Mouse (Mus musculus): ENCODE measurements around the gene Nsd1. TPM values are rescaled to one million over a fixed set of nuclear protein-coding genes. Genes with fewer than 3 reads are reported as not detected.

Gene Nsd1
- polyA plus RNA-seq, 1 experiment from 2014 or later: 67.4 TPM

DNA sequence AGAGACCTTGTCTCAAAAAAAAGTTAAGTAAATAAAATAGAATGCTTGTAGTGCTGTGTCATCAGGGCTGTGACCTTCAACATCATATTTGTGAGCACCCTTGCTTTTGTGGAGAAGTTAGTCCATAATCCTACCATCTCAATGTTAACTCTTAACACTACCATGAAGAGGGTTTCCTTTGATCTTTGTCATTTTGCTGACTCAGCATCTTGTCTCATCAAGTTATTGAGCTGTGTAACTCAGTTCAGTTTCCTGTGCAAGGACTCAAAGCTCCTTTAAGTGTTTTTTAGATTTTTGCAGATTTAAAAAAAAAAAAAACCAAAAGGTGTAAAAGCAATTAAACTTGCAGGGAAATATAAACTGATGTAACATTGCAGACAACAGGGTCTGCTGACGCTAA is 87.2 kb downstream of the Nsd1 start:
- peaks cover 6% of the 10 kb centered on the region for H3K36me3 ChIP-seq (replicated peaks; ENCODE audit: control insufficient read depth, insufficient read depth, low read depth, low read length)
- H3K27ac ChIP-seq (replicated peaks; ENCODE audit: low read depth, low read length): no peak overlapping the region
- WGBS: 96% methylated on average over 1 of the region's 1 CpGs
- no peak overlapping the region for H3K9ac ChIP-seq (replicated peaks; ENCODE audit: low read length)
- DNase-seq (ENCODE audit: low spot score) (no peak), ATAC-seq (replicated peaks; ENCODE audit: insufficient number of reproducible peaks, low FRiP score, low TSS enrichment, low read depth) (no peak)
- no peaks in the 10 kb centered on the region for H3K27me3 ChIP-seq (ENCODE audit: control insufficient read depth, insufficient read depth, low read length)
- H3K4me1 ChIP-seq (ENCODE audit: control insufficient read depth, insufficient read depth, low read length): no peaks in the 10 kb centered on the region
- no peaks in the 10 kb centered on the region for H3K9me3 ChIP-seq (replicated peaks; ENCODE audit: control insufficient read depth, low read length)
- H3K4me3 ChIP-seq (ENCODE audit: low read depth, low read length): no peak overlapping the region
- H3K4me2 ChIP-seq (ENCODE audit: low read depth, low read length): no peak overlapping the region

DNA sequence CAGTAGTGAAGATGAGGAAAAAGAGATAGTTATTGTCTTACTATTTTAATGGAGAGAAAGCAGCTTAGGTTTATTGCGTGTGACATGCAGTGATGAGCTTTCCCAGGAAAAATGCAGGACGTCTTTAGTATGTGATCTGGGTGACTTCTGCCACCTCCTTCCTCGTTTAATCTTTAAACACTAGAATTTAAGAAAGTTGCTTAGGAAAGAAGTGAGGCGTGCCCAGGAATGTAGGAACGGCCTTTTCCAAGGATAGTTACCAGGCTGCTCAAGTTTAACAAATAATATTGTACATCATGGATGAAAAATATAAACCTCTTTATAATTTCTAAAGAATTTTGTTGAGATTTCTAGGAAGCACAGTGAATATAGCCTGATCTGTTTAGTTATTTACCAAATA is 91.3 kb downstream of the Nsd1 start:
- H3K4me2 ChIP-seq (ENCODE audit: low read depth, low read length): no peak overlapping the region
- ATAC-seq (replicated peaks; ENCODE audit: insufficient number of reproducible peaks, low FRiP score, low TSS enrichment, low read depth) (no peak), DNase-seq (ENCODE audit: low spot score) (no peak)
- no peak overlapping the region for H3K9ac ChIP-seq (replicated peaks; ENCODE audit: low read length)
- H3K27ac ChIP-seq (replicated peaks; ENCODE audit: low read depth, low read length): no peak overlapping the region
- H3K4me1 ChIP-seq (ENCODE audit: control insufficient read depth, insufficient read depth, low read length): no peaks in the 10 kb centered on the region
- WGBS: 93% methylated on average over 5 of the region's 5 CpGs
- peaks cover 10% of the 10 kb centered on the region for H3K36me3 ChIP-seq (replicated peaks; ENCODE audit: control insufficient read depth, insufficient read depth, low read depth, low read length)
- no peaks in the 10 kb centered on the region for H3K9me3 ChIP-seq (replicated peaks; ENCODE audit: control insufficient read depth, low read length)
- no peaks in the 10 kb centered on the region for H3K27me3 ChIP-seq (ENCODE audit: control insufficient read depth, insufficient read depth, low read length)
- H3K4me3 ChIP-seq (ENCODE audit: low read depth, low read length): no peak overlapping the region

DNA sequence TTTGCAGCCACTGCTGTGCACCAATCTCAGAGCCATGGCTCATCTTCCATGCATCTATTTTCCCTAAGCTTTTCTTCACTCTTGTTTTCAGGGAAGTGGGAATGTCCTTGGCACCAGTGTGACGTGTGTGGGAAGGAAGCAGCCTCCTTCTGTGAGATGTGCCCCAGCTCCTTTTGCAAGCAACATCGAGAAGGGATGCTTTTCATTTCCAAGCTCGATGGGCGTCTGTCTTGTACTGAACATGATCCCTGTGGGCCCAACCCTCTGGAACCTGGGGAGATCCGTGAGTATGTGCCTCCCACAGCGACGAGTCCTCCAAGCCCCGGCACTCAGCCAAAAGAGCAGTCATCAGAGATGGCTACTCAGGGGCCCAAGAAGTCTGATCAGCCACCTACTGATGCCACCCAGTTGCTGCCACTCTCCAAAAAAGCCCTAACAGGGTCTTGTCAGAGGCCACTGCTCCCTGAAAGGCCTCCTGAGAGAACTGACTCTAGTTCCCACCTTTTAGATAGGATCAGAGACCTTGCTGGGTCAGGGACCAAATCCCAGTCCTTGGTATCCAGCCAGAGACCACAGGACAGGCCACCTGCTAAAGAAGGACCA is 102.5 kb downstream of the Nsd1 start:
- Histone ChIP-seq H3K27me3 (ENCODE audit: control insufficient read depth, insufficient read depth, low read length) (no peaks in the 10 kb centered on the region), H3K36me3 (replicated peaks; ENCODE audit: control insufficient read depth, insufficient read depth, low read depth, low read length) (peaks cover 30% of the 10 kb centered on the region), H3K4me2 (ENCODE audit: low read depth, low read length) (no peak overlapping the region), H3K4me3 (ENCODE audit: low read depth, low read length) (no peak overlapping the region), H3K4me1 (ENCODE audit: control insufficient read depth, insufficient read depth, low read length) (no peaks in the 10 kb centered on the region), H3K9ac (replicated peaks; ENCODE audit: low read length) (no peak overlapping the region), H3K9me3 (replicated peaks; ENCODE audit: control insufficient read depth, low read length) (no peaks in the 10 kb centered on the region), H3K27ac (replicated peaks; ENCODE audit: low read depth, low read length) (no peak overlapping the region)
- no peak for ATAC-seq (replicated peaks; ENCODE audit: insufficient number of reproducible peaks, low FRiP score, low TSS enrichment, low read depth)
- 93% methylated on average over 8 of the region's 8 CpGs for WGBS
- DNase-seq (ENCODE audit: low spot score): no peak

DNA sequence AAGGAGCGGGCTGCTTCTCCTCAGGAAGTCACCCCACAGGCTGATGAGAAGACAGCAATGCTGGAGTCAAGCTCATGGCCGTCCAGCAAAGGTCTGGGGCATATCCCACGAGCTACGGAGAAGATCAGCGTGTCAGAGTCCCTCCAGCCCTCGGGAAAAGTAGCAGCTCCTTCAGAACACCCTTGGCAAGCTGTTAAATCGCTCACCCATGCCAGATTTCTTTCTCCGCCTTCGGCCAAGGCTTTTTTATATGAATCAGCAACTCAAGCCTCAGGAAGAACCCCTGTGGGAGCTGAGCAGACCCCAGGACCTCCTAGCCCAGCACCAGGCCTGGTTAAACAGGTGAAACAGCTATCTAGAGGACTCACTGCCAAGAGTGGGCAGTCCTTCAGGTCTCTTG is 103.5 kb downstream of the Nsd1 start:
- H3K9ac ChIP-seq (replicated peaks; ENCODE audit: low read length): no peak overlapping the region
- no peak overlapping the region for H3K4me2 ChIP-seq (ENCODE audit: low read depth, low read length)
- ATAC-seq (replicated peaks; ENCODE audit: insufficient number of reproducible peaks, low FRiP score, low TSS enrichment, low read depth) (no peak), DNase-seq (ENCODE audit: low spot score) (no peak)
- H3K4me3 ChIP-seq (ENCODE audit: low read depth, low read length): no peak overlapping the region
- WGBS: 86% methylated on average over 9 of the region's 9 CpGs
- H3K4me1 ChIP-seq (ENCODE audit: control insufficient read depth, insufficient read depth, low read length): no peaks in the 10 kb centered on the region
- peaks cover 26% of the 10 kb centered on the region for H3K36me3 ChIP-seq (replicated peaks; ENCODE audit: control insufficient read depth, insufficient read depth, low read depth, low read length)
- H3K27ac ChIP-seq (replicated peaks; ENCODE audit: low read depth, low read length): no peak overlapping the region
- H3K27me3 ChIP-seq (ENCODE audit: control insufficient read depth, insufficient read depth, low read length): no peaks in the 10 kb centered on the region
- H3K9me3 ChIP-seq (replicated peaks; ENCODE audit: control insufficient read depth, low read length): no peaks in the 10 kb centered on the region

GRCm38 (mm10) chr13:55314891-55315412 is 105.4 kb downstream of the Nsd1 start:
- peaks cover 26% of the 10 kb centered on the region for H3K36me3 ChIP-seq (replicated peaks; ENCODE audit: control insufficient read depth, insufficient read depth, low read depth, low read length)
- DNase-seq (ENCODE audit: low spot score) (no peak), ATAC-seq (replicated peaks; ENCODE audit: insufficient number of reproducible peaks, low FRiP score, low TSS enrichment, low read depth) (no peak)
- no peak overlapping the region for H3K4me3 ChIP-seq (ENCODE audit: low read depth, low read length)
- no peaks in the 10 kb centered on the region for H3K4me1 ChIP-seq (ENCODE audit: control insufficient read depth, insufficient read depth, low read length)
- no peak overlapping the region for H3K27ac ChIP-seq (replicated peaks; ENCODE audit: low read depth, low read length)
- WGBS: 87% methylated on average over 2 of the region's 2 CpGs
- no peaks in the 10 kb centered on the region for H3K27me3 ChIP-seq (ENCODE audit: control insufficient read depth, insufficient read depth, low read length)
- H3K4me2 ChIP-seq (ENCODE audit: low read depth, low read length): no peak overlapping the region
- H3K9ac ChIP-seq (replicated peaks; ENCODE audit: low read length): no peak overlapping the region
- no peaks in the 10 kb centered on the region for H3K9me3 ChIP-seq (replicated peaks; ENCODE audit: control insufficient read depth, low read length)

DNA sequence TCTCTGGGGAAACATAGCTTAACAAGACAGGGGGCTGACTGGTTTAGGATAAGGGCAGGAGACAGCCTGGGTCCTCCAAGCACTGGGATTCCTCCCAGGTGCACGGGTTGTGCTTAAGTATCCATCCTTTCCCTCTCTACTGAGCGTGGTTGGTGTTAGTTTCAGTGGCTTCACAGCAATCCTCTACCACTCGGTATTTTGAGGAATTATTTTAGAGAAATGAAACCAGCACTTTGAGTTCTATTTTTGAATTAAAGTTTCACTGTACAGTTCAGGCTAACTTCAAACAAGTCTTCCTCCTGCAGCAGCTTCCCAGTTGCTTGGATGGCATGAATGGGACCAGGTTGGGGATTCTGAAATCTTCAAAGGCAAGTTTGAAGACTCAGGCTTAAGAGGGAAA is 108.8 kb downstream of the Nsd1 start:
- no peaks in the 10 kb centered on the region for H3K27me3 ChIP-seq (ENCODE audit: control insufficient read depth, insufficient read depth, low read length)
- 80% methylated on average over 3 of the region's 3 CpGs for WGBS
- DNase-seq (ENCODE audit: low spot score): no peak
- no peaks in the 10 kb centered on the region for H3K4me1 ChIP-seq (ENCODE audit: control insufficient read depth, insufficient read depth, low read length)
- no peaks in the 10 kb centered on the region for H3K9me3 ChIP-seq (replicated peaks; ENCODE audit: control insufficient read depth, low read length)
- H3K36me3 ChIP-seq (replicated peaks; ENCODE audit: control insufficient read depth, insufficient read depth, low read depth, low read length): peaks cover 10% of the 10 kb centered on the region
- H3K4me2 ChIP-seq (ENCODE audit: low read depth, low read length): no peak overlapping the region
- H3K27ac ChIP-seq (replicated peaks; ENCODE audit: low read depth, low read length): no peak overlapping the region
- no peak overlapping the region for H3K4me3 ChIP-seq (ENCODE audit: low read depth, low read length)
- H3K9ac ChIP-seq (replicated peaks; ENCODE audit: low read length): no peak overlapping the region
- no peak for ATAC-seq (replicated peaks; ENCODE audit: insufficient number of reproducible peaks, low FRiP score, low TSS enrichment, low read depth)

GRCm38 (mm10) chr13:55319931-55320533 is 110.5 kb downstream of the Nsd1 start, which contains the start of gene Prelid1:
TSS of gene Prelid1 (plus strand) at chr13:55320500.
- 85% methylated on average over 4 of the region's 4 CpGs for WGBS

GRCm38 (mm10) chr13:55321434-55322129 is 112.0 kb downstream of the Nsd1 start, which contains the start of gene Rab24:
TSS of gene Rab24 (minus strand) at chr13:55321946.
- Histone ChIP-seq H3K27ac (replicated peaks; ENCODE audit: low read depth, low read length) (peak within 1 kb of the TSS; percentile 54; the same call in 1 of the 2 replicates), H3K9me3 (replicated peaks; ENCODE audit: control insufficient read depth, low read length) (no peaks in the 10 kb centered on the region), H3K4me1 (ENCODE audit: control insufficient read depth, insufficient read depth, low read length) (no peaks in the 10 kb centered on the region), H3K27me3 (ENCODE audit: control insufficient read depth, insufficient read depth, low read length) (no peaks in the 10 kb centered on the region), H3K4me2 (ENCODE audit: low read depth, low read length) (peak within 1 kb of the TSS; percentile 80), H3K36me3 (replicated peaks; ENCODE audit: control insufficient read depth, insufficient read depth, low read depth, low read length) (peaks cover 13% of the 10 kb centered on the region), H3K4me3 (ENCODE audit: low read depth, low read length) (peak within 1 kb of the TSS; percentile 95), H3K9ac (replicated peaks; ENCODE audit: low read length) (peak within 1 kb of the TSS; percentile 95)
- DNase-seq (ENCODE audit: low spot score) (peak; percentile 97), ATAC-seq (replicated peaks; ENCODE audit: insufficient number of reproducible peaks, low FRiP score, low TSS enrichment, low read depth) (peak; percentile 84)
- WGBS: under 1% methylated on average over 73 of the region's 73 CpGs

More at GRCm38 (mm10) chr13:55319931-55320533, 110.5 kb downstream of the Nsd1 start, which contains the start of gene Prelid1:
- H3K4me1 ChIP-seq (ENCODE audit: control insufficient read depth, insufficient read depth, low read length): no peaks in the 10 kb centered on the region
- DNase-seq (ENCODE audit: low spot score) (no peak), ATAC-seq (replicated peaks; ENCODE audit: insufficient number of reproducible peaks, low FRiP score, low TSS enrichment, low read depth) (no peak)
- H3K4me3 ChIP-seq (ENCODE audit: low read depth, low read length): peak within 1 kb of the TSS; percentile 95
- H3K27me3 ChIP-seq (ENCODE audit: control insufficient read depth, insufficient read depth, low read length): no peaks in the 10 kb centered on the region
- peak within 1 kb of the TSS; percentile 80 for H3K4me2 ChIP-seq (ENCODE audit: low read depth, low read length)
- peak within 1 kb of the TSS; percentile 95 for H3K9ac ChIP-seq (replicated peaks; ENCODE audit: low read length)
- no peaks in the 10 kb centered on the region for H3K9me3 ChIP-seq (replicated peaks; ENCODE audit: control insufficient read depth, low read length)
- no peak within 1 kb of the TSS; the same call in 1 of the 2 replicates for H3K27ac ChIP-seq (replicated peaks; ENCODE audit: low read depth, low read length)
- peaks cover 5% of the 10 kb centered on the region for H3K36me3 ChIP-seq (replicated peaks; ENCODE audit: control insufficient read depth, insufficient read depth, low read depth, low read length)

All from embryonic facial prominence, embryonic 11.5 days (tissue).